Mouse (Mus musculus) T-helper 2 cell (primary cell): Measurements from ENCODE around the gene Slc38a10.

Experiments used
- in situ Hi-C: fragments of 300-600 bp; cut with MboI, MseI; formaldehyde crosslinking; loops from one replicate; pipeline ENCODE4 v1.15.1; 2025; ENCODE audit warnings: high pct_unique_total_duplicates

Gene Slc38a10

DNA sequence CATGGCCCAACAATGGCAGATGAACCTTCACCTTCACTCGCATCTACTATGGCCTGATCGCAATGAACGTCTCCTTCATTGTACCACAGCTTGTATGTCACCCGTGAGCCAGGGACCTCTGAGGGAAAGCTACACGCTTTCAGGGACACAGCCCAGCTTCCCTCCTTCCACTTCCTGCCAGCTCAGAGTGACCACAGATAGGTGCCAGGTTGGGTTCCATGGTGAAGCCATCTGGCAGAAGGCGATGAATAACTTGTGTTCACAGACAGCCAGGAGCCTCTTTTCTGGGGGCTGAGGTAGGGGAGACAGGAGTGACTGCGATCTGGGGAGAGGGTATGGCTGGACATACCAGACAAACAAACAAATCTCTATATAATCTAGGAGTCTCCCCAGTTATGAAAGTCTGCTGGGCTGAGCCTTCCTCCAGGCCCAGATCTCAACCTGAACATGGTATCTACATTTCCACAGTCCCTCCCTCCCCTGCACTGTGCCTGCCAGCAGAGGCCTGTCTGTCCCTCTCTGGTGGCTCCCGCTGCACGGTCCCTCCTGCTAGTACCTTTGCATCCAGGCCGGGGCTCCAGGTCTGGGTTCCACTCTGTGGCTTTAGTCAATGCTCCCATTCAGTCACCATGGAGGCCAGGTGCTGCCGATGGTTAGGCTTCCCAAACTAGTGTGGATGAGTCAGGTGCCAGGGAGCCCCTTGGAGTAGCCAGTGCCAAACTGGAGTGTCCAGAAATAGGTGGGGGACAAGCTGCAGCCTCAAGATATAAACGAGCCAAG lies 95.0 kb downstream of the Slc38a10 start:
- in situ Hi-C loops, result no loop called here
